In the genomic region with DNA sequence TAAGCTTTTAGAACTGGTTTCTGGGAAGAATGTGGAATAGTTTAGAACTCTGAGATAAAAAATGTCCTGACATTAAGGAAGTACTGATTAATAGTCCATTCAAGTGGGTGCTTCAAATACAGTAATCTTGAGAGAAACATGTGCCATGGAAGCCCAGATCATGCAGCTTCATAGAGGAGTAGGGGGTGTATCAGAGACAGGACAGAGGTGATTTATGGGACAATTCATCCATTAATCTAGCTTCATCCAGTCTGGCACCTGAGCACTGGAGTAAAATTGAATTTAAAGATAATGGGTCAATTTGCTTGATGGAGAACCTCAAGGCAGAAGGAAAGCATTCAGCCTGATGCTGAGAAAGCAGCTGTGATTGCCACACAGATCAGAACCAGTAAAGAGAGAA, we compare ENCODE assay signal across 15 mouse cellular contexts.
"Had no signal": no experiment of that assay in that cellular context is flagged by ENCODE, and none has a peak within 500 bp of the region (broad histone marks: within the 10 kb centered on the region; RNA-seq: fewer than 3 reads in every experiment).

No protein-coding gene starts in this region.

- H3K27me3 ChIP-seq: midbrain, embryonic 13.5 days; midbrain, embryonic 15.5 days; neural tube, embryonic 13.5 days; stomach, embryonic 15.5 days had no signal

- H3K9me3 ChIP-seq: midbrain, embryonic 15.5 days; neural tube, embryonic 13.5 days; stomach, embryonic 15.5 days had no signal

- ATAC-seq: midbrain, embryonic 13.5 days; midbrain, embryonic 15.5 days had no signal

- H3K4me3 ChIP-seq: midbrain, embryonic 13.5 days; midbrain, embryonic 15.5 days; neural tube, embryonic 13.5 days; stomach, embryonic 15.5 days had no signal

- H3K27ac ChIP-seq: liver, embryonic 14.5 days; midbrain, embryonic 13.5 days; midbrain, embryonic 15.5 days; neural tube, embryonic 13.5 days; stomach, embryonic 15.5 days; stomach, postnatal 0 days had no signal

- H3K36me3 ChIP-seq: midbrain, embryonic 13.5 days; midbrain, embryonic 15.5 days; neural tube, embryonic 13.5 days; stomach, embryonic 15.5 days had no signal

- DNase-seq: lung, adult 18-20 months; lung, embryonic 14.5 days; lung, postnatal 10 days; lung, postnatal 4 days; right cerebral cortex, postnatal 14 days; thymus, adult 2 months; thymus, postnatal 25 days; thymus, postnatal 4 days had no signal

- H3K4me1 ChIP-seq: midbrain, embryonic 13.5 days; midbrain, embryonic 15.5 days; neural tube, embryonic 13.5 days; stomach, embryonic 15.5 days had no signal

- H3K9ac ChIP-seq: liver, embryonic 14.5 days; lung, embryonic 14.5 days; midbrain, embryonic 13.5 days; midbrain, embryonic 15.5 days; neural tube, embryonic 13.5 days; stomach, embryonic 15.5 days had no signal

- H3K4me2 ChIP-seq: lung, embryonic 14.5 days; midbrain, embryonic 11.5 days; midbrain, embryonic 13.5 days; midbrain, embryonic 15.5 days; neural tube, embryonic 13.5 days; stomach, embryonic 15.5 days had no signal
